Mouse (Mus musculus) layer of hippocampus, postnatal 36 days (tissue): ENCODE measurements at regions not wholly inside any gene's neighbourhood (a gene's known extent, or its start where the extent isn't known, plus 50 kb on each side); places are given as distances from the start of the nearest gene placed in this dataset.

ENCODE experiments used
- DNase-seq, 2 experiments: peaks; one replicate each; pipeline ENCODE4 v3.0.0; 2022

DNA sequence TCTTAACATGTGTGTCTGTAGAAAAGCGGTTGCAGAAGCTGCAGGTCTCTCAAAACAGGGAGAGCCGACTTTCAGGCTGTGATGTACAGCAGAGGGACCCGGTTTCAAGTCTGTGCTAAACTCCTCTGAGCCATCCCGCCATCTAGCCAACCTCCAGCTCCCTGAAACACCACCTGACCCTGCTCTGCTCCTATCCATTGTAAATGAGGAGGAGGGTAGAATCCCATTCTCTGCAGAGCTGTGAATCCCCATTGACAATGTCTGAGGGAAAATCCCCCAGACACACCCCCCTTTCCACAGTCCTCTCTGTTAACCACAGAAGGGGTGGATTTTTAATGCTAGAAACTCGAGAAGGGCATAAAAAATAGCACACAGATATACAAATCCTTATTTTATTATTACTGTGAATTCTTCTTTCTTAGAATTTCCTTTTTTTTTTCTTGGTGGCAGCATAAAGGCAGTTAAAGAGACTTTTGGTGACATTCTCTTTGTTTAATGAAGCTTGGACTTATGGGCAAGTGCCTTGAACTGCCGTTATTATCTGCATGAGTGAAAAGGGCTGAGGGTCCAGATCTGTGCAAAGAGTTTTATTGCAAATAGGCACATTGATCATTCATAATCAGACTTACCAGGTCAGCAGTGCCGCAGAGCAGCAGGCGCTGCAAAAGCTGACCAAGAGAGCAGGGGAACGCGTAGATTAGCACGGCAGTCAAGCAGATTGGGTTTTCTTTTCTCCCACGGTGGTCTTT, 111.3 kb upstream of the Paqr3 start:
- DNase-seq: peak in 1 of 2 experiments; percentile 17

DNA sequence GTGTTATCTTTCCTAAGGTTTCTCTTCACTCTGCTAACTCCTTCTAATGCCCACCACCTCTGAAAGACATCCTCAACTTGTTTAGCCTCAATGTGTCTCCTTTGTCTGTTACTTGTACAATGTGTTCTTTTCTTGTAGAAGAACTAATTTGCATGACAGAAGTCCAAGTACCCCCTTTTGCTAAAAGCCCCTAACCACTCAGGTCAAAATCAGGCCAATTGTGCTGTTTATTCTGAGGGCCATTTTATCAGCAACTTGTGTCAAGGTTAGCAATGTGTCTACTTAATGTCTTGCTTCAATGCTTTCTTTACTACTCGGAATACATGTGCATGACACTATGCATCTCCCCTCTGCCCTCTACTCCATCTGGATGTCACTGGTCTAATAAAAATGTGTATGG, 107.3 kb upstream of the Paqr3 start:
- no peak for DNase-seq

DNA sequence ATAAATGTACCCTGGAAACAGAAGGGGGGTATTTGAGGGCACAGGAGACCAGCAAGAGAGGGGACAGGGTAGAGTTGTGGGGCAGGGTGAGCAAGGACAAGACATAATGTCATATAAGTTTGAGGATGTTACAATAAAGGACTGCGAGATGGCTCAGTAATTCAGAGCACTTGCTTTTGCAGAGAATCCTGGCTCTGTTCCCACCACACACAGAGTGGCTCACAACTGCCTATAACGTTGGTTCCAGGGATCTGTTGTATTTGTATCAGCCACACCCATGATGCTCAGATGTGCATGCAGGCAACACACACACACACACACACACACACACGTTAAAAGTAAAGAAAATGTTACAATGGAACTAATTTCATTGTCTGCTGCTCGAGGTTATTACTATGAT, 94.2 kb upstream of the Paqr3 start:
- DNase-seq: no peak

DNA sequence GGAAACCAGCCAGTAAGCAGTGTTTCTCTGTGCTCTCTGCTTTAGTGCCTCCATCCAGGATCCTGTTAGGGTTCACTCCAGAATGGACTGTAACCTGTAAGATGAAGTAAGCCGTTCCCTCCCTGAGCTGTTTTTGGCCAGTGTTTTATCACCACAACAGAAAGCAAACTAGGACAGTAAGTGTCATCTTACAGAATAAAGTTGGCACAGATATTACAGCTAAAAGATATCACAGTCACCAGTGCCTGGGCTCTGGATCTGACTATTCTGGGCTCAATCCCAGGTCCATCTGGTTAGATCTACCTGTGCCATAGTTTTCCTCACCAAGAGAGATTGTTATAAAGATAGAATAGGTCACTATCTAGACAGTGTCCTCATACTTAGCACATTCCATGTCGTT, 92.9 kb upstream of the Paqr3 start:
- DNase-seq: no peak

DNA sequence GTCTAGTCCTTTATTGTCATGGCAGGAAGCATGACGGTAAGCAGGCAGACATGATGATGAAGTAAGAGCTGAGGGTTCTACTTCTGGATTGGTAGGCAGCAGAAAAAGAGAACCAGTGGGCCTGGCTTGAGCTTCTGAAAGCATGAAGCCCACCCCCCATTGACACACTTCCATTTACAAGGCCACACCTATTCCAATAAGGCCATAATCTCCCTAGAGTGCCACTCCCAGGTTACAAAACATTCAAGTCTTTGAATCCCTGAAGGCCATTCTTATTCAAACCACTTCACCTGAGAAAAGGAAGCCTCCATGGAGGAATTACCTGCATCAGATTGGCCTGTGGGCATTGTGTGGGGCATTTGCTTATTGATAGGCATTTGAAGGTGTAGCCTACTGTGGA, 92.2 kb upstream of the Paqr3 start:
- DNase-seq: no peak

DNA sequence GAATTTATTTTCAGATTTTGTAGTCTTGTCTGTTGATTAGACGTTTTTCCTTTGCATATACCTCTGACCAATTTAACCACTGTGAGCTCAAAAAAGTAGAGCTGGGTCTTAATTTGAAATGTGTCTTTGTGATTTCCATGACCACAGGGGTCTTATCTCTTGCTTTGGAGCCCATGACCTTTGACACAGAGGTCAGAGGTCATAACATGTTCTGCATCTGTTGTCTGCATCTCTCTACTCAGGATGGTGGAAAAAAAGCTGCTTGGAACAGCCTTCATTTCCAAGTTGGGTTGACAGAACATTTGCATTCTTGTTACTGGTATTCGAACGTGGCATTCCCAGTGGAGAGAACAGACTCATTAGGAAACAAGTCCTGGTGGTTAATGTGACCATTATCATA, 91.2 kb upstream of the Paqr3 start:
- DNase-seq: no peak

DNA sequence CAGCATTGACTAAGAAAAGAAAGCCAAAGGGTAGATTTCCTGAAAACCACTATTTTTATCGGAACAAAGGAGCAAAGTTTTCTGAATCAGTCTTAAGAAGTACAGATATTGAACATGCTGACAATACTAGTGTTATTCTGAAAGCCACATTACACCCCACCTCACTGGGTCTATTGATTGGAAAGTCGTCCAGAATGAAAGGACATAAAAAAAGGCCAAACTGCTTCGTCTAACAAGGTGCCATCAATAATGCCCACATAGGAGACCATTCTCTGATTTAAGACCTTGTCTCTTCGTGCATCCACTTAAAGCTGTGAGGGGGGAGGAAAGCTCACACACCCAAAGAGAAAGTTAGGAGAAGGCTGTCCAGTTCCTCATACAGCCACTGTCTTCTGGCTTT, 89.3 kb upstream of the Paqr3 start:
- no peak for DNase-seq

DNA sequence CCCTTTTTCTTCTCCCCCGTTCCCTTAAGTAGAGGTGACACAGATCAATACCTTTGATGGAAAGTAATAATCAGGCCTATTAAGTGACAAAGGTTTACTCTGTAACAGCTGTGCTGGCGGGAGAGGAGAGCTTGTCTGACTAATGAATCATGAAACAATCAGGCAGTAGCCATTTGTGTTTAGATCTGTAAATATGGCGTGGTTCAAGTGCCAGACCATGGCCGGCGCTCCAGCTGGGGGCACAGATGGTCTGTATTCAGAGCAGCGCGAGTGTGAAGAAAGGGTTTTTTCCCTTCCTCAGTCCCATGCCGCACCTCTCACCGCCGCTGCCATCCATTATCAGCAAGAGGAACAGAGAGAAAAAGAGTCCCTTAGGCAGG, 83.9 kb upstream of the Paqr3 start:
- peak; percentile 29 to 42 for DNase-seq

DNA sequence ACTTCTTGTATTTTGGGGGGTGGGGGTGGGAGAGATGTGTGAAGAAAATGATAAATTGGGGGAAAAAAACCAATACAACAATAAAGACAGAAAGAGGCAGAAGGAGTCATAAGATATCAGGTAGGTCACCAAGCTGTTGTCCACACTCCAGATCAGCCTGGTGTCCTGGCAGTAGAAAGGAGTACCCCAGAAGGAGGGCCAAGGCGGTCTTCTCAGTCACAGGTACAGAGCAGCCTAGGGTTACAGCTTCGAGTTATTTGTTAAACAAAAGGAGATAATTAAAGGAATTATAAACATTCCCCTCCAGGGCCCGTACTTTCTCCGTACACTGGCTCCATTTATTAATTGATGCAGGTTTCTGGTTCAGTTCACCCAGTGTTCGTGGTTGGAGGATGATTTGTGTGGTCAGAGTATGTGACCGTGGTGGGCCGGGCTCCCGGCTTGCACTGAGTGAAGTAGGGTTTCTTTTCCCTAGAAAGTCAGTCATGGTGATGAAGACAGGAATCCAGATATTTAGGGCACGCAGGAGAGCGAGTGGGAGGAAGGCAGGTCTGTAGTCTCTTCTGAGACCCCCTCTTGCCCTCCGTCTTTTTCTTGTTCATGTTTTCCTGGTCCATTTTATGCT, 83.4 kb upstream of the Paqr3 start:
- no peak for DNase-seq

DNA sequence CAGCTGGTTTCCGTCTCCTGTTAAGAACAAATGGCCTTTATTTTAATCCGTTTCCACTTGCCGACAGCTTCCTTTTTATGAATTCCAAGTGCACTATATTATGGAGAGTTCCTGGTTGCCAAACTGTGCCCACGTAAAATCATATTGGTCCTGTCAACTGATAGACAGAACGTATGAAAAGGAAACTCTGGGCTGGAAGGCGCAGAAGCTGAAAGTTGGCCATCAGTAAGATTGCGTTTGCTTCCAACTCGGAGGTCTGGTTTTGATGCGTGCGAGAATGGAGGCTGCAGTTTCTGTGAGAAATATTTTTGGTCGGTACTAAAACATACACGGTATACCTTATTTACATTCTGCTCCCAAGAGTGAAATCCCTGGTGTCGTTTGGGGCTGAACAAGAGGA, 81.3 kb upstream of the Paqr3 start:
- no peak for DNase-seq

DNA sequence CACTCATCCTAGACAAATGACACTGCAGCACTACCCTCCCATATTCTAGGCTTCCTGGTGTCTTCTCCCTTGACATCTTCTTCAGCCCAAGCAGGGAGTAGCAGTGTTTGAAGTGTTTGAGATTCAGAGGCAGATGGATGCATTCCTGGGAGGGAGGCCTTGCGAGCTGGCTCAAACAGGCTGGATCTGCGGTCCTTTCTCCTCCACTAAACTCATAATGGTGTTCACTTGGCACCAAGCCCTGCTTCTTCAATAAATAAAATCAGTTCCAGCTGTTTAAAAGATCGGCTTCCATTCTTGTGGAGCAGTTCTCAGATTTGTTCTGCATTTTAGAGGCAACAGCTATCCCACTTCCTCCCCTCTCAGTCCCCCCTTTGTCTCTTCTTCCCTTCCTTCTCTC, 79.3 kb upstream of the Paqr3 start:
- no peak for DNase-seq

DNA sequence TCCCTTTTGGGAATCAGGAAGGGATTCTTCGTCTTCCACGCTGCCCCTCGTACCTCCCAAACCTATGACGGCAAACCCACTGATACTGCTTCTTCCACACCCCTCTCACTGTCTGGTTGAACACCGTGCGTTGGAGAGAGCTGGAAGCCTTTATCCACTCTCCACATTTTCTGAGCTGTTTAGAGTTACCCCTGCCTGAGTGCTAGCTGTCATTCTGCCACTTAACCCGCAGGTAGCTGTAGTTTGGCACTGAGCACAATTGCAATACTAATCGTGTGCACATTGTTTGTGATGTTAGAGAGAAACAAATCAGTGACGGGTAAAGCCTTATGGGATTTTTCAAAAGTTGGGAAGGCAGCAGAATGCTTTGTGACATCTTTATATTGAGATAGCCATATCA, 73.1 kb upstream of the Paqr3 start:
- DNase-seq: no peak

DNA sequence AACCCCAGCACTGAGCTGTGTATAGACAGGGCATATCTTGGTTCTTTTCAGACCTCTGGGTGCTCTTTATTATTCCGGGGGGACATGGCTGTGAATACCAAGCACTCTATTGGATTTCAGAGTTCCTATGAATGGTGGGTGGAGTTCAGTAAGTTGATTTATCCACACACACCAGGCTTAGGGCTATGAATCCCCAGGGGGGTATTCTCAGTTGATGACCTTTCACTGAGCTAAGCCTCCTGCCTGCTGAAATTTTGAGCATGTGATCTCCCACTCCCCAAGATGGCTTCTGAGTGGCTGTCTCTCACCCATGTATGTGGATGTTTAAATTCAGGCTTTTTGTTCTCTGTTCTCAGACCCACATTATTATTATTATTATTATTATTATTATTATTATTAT, 69.9 kb upstream of the Paqr3 start:
- DNase-seq: no peak

DNA sequence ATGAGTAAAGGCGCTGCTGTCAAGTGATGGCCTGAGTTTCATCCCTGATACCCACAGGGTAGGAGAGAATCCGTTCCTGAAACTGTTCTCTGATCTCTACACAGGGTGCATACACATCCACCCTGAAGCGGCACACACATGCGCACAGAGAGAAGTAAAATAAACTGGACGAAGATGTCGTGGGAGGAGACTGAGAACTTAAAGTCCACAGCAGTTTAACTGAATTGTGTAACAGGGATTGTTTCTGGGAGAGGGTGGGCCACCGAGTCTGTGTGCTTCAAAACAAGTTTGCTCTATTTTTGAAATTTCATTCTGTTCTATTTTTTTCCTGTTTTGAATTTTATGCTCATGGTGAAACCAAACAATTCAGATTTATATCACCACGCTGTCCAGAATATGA, 63.0 kb upstream of the Paqr3 start:
- DNase-seq: no peak

DNA sequence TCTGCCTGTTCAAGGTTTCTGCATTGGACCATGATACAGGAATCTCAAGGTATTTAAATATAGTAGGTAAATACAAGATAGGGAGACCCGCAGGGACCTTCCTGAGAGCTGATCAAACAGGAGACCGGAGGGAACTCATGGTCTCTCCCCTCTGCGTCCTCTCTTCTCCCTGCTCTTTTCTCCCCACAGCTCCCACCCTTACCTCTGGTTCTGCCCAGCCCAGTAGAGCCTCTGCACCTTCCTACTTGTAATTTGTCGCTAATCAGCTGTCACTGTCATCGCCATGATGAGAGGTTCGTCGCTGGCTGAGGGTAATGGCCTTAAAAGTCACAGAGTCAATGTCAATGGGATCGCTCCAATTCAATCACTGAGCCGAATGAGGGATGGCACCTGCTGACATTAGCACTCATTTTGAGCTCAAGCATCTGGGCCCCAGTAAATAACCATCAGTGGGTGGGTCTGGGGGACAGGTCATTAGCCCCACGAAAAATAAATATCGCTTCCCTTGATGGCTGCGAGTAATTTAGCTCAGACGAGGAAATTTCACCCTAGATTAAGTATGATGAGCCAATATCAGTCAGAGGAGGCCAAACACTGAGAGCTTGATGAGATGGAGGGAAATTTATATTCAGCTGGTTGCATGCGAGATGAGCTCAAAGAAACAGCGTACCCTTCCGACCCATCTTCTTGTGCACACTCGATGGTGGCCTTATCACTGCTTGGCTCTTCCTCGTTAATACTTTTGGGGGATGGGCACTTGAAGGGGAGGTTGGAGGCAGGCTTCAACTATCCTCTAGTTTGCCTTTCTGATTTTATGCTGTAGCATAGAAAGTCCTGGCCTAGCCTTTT, 56.2 kb upstream of the Paqr3 start:
- DNase-seq: no peak

DNA sequence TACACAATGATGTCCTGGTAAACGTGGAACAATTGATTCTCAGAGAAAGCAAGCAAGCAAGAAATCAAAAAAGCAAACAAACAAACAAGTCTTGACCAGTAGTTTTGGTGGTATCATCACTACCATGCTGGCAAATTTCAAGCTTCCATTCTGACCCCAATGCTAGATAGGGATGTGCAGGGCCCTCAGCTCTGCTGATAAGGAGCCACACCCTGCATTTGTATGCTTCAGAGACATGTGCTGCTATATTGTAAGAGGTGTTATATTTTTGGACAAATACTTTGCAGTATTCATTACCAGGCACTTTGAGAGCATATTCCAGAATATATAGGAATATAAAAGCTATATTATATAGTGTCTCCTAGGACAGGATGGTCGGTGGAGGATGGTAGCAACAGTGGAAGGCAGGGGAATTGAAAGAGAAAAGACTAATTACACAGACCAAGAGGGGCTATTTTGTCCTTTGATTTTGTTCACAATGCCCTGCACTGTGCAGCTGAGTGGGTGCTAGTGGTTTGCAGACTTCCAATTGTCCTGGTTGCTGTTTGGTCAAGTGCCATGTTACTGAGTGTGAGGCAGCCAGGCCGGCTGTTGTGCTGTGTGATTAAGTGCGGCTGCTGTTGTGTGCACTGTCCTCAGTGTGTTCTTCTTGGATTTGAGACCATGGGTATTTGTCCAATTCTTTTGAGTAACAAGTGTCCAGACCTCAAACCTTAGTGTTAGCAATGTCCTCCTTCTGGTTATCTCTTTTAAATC, 54.9 kb upstream of the Paqr3 start:
- no peak for DNase-seq
